Mouse (Mus musculus) lung, postnatal 0 days (tissue): Measurements from ENCODE around the gene Usp22.

ENCODE experiments used
- CTCF ChIP-seq: IDR thresholded peaks from 2 replicates; pipeline ENCODE4 v1.5.1; 2016; ENCODE audit warnings: antibody characterized with exemption, mild to moderate bottlenecking
- EP300 ChIP-seq: IDR thresholded peaks from 2 replicates; pipeline ENCODE4 v1.6.1; 2016; ENCODE audit warnings: antibody characterized with exemption, mild to moderate bottlenecking, control low read depth

- TF ChIP-seq CTCF (no peak), EP300 (no peak)
Observed at GRCm38 (mm10) chr11:61207487-61208246, 32.8 kb upstream of the Usp22 start, which contains the start of gene Aldh3a1.
